Mouse (Mus musculus) CD4-positive, CD25-positive, alpha-beta regulatory T cell, adult 4 months (primary cell): Measurements from ENCODE around the gene Ttc22. TPM values are rescaled to one million over a fixed set of nuclear protein-coding genes. Genes with fewer than 3 reads are reported as not detected.

Experiments
- ATAC-seq: one replicate; pipeline ENCODE4 v1.8.0; 2017
- polyA plus RNA-seq, 2 experiments: library from polyadenylated mRNA; unstranded; fragments of 100-300 nt; shearing (Covaris generic); gene quantifications; one replicate each; pipeline ENCODE4 v1.2.1; 2017

The Ttc22 gene
- not detected for polyA plus RNA-seq

DNA sequence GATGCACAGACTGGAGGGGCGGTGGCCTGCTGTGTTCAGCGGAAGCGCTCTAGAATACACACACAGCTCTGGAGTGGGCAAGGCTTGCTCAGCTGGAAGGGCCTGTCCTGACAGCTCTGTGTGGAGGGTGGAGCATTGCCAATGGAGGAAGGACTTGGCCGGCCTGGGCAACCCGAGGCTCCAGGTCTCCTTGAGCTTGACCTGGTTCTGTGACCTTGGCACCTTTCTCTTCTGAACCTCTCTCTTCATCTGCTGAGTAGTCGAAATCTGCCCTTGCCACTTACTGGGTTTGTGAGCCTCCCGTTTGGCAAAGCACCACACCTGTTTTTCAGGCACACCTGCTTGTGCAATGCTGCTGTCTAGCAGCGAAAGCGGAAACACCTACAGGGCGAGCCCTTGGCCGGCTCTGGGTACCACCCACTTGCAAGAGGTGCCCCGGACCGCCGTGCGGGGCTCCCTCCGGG is at the start of gene Ttc22:
Gene Ttc22, plus strand, starts transcription at position 403 of the 464 bp plus-strand sequence.
- no peak for ATAC-seq

DNA sequence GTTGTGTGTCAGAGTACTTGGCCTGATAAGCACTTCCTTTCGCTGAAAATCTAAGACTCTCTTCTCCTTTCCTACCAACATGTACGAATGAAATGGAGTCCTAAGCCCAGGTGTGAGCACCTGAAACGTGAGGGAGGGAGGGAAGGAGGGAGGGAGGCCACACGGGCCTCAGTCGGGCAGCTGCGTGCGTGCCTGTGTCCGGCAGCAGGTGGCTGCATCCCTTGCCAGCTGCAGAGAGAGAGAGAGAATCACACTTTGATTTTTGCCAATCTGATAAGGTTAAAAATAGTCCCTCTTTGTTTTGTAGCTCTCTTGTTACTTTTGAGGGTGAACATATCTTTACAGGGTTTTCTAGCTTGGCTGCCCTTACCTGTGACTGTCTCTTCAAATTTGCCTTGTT is 47.2 kb upstream of the Ttc22 start:
- ATAC-seq, result no peak

DNA sequence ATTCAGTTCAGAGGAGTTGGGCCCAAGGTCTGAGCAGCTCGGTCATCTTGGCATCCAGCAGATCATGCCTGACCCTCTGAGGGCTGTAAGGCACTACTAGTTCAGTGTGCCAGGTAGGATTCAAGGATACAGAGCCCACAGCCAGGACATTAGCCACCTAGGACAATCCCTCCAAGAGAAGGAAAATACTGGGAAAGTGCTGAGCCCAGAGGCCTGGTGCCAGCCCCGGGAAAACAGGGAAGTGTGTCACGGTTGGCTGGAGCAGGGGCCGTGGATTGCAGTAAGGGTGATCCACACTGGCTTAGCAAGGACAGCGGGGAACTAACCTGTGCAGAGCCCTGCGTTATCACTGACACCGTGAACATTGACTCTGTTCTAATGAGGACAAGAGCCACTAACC is 44.7 kb upstream of the Ttc22 start:
- no peak for ATAC-seq

DNA sequence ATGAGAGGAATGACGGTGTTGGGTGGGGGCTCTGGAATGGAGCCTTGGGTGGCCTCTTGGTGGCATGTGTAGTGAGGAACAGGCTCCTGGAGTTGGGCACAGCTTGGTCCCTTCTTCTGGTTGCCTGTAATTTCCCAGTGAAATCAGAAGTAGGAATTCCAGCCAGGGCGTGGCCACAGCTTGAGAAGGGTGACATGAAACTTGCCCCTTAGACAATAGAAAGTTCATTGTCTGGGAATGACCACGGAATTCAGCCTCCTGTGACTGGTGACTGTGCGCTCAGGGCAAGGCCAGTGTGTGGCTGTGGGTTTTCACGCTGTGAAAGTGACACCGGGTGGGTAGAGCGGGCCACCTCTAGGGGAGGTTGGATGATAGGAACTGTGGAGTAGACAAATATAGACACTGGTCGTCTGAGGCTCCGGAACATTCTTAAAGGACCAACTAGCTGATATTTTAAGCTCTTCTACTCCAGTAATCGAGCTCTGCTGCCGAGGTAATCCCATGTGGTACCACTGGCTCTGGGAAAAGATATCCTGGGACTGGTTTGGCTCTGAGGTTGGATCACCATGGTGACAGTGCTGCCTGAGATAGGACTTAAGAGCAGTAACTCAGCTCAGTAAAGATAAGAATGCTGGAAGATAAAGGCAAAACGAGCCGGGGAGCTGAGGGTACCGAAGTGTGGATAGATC is 40.9 kb upstream of the Ttc22 start:
- ATAC-seq, result no peak

DNA sequence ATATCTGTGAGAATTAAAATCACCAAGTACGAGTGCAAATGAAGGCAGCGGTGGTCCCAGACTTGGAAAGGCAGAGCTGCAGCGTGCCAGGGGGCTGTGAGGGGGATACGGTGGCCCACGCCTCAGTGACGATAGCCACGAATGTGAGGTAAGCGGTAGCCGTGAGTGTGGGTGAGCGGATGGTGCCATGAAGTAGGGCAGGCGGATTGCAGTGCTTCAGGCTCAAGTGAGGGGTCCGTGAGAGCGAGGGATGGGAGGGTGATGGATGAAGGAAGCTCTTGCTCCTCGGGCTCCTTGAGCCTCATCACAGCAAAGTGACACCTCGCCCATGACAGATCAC is 40.4 kb upstream of the Ttc22 start:
- ATAC-seq, result no peak

DNA sequence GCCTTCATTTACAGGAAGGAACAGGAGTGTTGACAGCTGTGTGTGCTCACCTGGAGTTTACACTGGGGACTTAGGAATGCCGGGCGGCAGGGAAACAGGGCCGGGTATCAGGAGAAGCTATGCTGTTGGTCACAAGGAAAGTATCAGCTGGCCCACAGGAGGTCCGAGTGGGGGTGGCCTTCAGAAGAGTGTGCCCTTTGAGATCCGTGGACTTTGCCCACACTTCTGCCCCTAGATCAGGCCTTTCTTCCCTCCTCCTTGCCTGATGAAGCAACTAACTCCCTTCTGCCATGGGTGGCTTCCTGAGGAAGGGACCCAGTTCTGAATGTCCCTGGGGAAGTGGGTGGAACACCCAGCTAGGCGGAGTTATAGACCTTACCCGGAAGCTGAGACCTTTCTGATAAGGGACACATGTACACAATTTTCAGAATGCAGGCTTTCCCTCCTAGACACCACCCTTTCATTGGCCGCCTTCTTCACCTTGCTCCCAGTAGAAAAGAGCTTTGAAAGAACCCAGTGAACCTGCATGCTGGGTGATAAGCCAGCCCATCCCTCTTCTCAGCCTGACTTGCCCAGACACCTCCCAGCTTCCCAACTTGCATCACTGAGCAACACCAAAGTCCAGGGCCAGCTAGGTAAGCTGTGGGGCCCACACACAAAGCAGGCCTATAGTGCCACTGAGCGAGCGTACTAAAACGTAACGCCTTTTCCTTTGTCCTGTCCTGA is 39.6 kb upstream of the Ttc22 start:
- ATAC-seq, result no peak

DNA sequence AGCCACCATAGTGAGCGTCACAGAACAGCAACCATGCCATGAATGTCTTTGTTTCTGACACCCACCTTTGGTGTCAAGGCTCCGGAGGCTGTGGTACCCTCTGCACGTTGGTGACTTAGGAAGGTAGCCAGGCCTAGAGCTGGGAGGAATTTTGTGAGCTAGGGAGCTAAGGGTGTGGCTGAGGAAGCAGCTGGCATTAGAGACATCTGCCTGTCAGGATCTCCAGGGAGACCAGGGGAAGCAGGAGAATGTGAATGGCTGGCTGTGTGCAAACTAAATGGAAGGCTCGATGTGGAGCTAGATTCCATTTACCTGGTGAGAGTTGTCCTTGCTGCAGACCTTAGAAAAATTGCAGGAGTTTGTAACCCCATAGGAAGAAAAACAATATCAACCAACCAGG is 37.6 kb upstream of the Ttc22 start:
- no peak for ATAC-seq

DNA sequence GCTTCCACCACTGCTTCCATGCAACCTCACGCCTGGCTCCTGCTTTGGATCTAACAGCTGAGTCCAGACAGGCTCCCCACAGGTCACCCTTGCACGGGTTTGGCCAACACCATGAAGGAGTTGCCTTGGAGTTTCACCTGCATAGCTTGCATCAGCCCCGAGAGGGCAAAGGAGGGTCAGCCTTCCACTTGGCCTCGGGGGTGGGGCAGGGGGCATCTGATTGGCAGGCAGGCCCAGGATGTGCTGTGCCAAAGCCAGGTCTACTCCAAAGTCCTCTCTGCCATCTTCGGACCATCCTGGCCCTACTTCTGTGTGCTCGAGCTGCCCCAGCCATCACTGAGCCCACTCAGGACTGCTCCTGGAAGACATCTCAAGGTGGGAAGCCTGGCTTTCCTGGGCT is 35.2 kb upstream of the Ttc22 start:
- no peak for ATAC-seq

DNA sequence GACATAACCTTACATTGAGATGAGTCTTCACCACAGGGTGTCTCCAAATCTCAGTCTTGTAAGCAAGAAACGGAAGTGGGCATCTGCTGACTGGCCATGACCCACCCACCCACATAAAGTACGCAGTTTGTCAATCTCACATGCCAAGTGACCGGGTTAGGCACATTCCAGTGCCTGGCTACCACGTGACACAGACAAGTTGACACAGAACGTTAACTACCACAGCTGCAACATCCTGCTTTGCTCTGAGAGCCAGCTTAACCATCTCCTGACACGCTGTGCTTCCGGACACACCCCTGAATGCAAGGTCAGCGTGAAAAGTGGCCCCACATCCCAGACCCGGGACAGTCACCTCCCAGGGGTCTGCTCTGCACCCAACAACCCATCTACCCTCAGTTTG is 32.1 kb upstream of the Ttc22 start:
- peak; percentile 80 for ATAC-seq

DNA sequence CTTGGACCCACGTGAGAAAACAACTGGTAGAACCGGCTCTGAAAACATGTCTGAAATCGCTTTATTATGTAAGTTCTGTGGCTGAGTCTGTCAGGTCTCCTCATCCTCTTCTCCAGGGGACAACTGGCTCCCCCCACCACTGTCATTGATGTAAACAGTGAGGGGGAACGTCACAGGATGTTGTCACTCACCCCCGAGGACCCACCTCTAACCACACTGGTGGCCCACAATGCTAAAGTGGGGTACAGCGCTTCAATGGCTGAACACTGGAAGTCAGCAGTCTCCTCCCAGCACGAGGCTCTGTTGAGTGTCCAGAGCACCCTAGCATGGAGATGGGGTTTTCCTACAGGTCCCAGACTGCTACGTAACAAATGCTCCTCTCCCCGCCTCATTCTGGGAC is 31.4 kb upstream of the Ttc22 start:
- no peak for ATAC-seq

DNA sequence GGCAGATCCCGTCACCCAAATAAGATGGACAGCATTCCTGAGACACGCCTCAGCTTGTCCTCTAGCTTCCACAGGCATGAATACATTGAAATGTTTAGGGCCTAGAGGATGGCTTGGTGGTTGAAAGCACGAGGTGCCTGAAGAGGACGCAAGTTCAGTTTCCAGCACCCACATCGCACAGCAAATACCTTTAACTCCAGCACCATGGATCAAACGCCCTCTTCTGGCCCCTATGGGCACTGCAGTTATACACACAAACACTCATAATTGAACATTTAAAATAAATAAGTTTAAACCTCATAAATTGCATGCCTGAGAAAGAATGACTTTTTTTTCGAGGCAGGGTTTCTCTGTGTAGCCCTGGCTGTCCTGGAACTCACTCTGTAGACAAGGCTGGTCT is 28.6 kb upstream of the Ttc22 start:
- no peak for ATAC-seq

DNA sequence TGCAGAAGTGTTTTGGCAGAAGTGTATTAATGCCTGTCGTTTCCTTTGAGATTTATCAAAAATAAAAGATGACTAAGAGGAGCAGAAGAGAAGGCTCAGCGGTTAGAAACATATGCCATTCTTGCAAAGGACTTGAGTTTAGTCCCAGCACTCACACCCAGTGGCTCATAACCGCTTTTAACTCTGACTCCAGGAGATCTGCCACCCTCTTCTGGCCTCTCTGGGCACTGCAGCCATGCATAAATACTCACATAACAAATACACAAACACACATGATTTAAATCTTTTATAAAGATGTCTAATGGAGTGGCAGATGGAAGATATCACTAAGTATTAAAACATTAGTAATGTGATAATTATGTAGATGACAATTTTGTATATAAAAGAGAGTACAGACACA is 26.0 kb upstream of the Ttc22 start:
- ATAC-seq, result no peak

DNA sequence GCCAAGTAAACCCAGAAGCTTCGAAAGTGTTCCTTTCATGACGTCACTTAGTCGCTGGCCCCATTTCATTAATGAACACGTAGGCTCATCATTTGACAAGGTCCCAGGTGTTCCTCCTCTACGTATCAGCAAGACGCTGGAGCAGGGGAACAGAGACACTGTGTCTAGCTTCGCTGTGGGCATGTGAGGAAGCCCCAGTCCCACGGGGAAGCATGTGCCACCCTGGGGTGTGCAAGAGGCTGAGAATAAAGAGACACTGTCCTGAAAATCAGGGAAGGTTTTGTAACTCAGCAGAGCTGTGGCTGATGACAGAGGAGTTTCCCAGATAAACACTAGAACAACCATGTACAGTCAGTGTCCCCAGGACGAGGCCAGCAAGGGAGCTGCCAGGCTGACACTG is 25.2 kb upstream of the Ttc22 start:
- ATAC-seq, result no peak

DNA sequence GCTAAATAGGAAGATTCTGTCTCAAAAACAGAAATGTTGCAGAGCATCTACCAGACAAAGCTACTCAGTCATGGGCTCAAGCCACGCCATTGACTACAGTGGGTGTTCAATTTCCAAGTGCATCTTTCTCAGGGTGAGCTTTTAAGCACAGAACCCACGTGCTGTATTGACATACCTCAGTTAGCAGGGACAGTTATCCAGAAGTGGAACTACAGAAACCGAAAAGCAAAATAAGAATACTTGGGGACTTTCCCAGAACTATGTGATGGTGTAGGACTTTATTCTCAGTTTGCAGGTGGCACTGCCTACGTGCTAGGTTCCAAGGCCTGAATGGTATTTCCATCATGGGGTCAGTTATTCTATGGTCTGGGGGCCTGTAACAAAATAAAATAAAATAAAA is 24.5 kb upstream of the Ttc22 start:
- no peak for ATAC-seq

DNA sequence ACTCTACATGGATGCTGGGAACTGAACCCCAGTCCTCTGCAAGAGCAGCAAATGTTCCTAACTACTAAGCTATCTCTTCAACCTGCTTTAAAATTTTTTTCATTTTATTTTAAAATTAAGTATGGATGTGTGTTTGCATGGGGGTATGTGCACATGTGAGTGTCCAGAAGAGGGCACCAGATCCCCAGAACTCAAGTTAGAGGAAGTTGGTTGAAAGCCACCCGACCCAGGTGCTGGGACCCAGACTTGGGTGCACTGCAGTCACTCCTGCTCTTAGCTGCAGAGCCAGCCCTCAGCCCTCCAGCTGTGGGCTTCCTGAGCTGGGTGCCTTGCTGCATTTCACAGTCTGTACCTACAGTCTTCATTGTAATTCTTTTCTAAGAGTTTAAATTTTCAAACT is 22.8 kb upstream of the Ttc22 start:
- no peak for ATAC-seq

DNA sequence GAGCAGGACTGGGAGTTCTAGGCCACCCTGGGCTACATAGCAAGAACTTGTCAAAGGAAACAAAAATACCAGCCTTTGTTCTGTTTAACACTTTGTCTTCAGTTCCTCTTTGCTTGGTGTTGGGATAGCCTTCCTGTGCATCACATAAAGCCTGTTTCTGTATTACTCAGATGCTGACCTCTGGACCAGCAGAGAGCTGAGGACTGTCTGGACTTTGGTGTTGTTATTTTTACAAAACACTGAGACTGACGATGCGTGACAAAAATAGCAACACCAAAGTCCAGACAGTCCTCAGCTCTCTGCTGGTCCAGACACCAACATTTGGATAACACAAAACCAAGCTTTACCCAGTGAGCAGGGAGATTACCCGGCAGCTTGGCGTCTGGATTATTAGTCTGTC is 21.5 kb upstream of the Ttc22 start:
- ATAC-seq, result no peak

DNA sequence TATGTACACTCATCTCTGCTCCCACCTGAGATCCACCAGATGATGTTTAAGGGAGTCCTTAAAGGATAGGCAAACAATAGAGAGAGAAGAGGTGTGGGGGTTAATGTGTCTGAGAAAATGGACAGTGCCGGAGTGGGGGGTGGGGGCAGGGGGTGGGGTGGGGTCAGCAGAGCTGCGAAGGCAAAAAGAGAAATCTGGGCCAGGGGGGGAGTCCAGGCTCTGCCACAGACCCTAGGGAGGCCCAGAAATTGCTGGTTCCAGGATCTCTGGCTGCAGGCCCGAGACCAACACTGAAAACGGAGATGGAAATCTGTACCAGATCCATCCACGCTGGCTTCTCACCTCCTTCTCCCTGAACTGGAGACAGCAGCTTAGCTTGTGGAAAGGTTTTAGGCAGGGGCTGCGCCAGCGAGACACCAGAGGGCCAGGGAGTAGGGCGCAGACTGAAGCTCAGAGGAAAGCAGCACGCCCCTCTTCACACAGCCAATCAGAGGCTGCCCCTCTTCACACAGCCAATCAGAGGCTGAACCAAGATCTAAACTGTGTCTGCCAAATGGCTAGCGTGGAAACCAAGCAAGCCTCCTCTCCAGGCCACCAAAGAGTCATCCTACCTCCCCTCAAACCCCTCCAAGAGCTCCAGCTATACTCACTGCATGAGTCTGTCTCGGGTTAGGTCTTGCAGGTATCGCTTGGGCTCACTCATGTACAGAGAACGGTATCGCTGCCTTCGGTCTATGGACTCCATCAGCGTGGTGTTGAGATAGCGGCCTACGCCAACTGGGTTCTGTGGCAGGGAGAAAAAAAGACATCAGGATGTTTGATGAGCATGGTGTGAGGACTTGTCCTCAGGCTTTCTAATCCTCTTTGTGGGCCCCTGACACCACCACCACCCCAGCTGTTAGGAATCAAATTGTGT is 15.3 kb upstream of the Ttc22 start:
- no peak for ATAC-seq

DNA sequence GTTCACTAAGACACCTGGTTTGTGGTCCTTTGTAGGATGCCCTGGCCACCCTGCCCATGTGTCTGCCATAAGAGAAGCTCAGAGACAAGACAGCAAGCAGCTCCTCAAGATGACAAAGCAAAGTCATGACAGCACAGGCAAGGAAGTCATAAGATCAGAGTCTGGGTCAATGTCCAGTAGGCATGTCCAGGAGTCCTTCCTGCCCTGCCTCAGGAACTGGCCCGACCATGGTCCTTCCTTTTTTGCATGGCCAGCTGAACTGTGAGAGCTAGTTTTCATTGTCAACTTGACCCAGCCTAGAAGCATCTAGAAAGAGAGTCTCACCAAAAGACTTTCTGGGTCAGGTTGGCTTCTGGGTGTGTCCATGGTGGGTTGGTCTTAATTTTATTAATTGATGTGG is 14.3 kb upstream of the Ttc22 start:
- ATAC-seq, result no peak

DNA sequence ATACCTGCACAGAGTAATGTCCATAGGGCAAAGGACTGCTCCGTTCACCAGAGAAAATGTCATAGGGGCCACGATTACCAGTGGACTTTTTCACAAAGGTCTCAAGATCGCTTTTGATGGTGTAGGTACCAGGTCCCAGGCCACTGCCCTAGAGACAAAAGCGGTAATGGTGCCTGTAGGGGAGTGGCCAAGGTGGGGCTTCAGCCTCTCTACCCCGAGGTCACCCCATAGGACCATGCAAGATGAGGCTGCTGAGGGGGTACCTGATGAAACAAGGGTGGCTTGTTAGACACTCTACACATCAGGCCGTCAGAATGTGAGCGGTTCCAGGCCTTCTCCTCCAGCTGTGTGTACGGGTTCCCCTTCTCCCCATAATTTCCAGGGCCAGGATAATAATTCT is 9.1 kb upstream of the Ttc22 start:
- ATAC-seq, result no peak

DNA sequence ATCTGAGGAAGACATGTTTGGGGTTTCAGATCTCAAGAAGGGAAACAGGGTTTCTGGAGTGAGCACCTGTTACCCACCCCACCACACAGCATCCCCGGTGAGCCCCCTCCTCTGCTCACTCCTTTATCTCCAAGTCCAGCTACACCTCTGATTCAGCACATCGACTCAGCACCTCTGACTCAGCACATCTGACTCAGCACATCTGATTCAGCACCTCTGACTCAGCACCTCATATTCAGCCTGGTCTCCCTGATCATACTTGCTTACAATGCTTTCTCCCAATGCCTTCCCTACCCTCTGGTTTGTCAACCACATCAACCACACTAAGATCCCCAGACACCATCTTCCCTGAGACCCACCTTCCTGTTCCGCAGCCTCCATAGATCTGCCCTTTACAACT is 8.7 kb upstream of the Ttc22 start:
- no peak for ATAC-seq

DNA sequence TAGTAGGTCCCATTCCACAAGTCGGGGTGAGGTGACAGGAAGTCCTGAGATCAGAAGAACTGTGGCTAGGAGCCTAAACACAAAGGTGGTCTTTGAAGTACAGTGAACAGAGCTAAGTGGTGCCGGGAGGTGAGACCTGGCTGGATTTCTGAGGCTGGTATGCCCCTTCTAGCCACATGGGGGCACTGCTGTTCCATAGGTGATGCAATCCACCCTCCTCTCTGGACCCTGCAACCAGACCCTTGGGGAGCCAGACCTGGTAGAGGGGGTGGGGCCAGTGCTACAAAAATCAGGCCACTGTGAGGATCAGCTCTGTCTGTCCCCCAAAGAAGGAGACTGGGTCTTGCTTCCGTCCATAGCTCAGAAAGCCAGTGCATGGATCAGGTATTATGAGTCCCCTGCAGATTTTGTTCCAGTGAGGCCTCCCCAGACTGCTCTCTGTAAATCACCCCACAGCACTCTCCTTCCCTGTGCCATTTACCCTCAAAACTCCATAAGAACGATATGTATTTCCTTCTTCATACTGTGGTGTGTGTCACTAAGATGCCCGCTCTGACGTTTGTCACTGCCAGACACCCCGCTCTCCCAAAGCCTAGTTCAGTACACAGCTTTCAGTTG is 7.9 kb upstream of the Ttc22 start:
- peak; percentile 54 for ATAC-seq

DNA sequence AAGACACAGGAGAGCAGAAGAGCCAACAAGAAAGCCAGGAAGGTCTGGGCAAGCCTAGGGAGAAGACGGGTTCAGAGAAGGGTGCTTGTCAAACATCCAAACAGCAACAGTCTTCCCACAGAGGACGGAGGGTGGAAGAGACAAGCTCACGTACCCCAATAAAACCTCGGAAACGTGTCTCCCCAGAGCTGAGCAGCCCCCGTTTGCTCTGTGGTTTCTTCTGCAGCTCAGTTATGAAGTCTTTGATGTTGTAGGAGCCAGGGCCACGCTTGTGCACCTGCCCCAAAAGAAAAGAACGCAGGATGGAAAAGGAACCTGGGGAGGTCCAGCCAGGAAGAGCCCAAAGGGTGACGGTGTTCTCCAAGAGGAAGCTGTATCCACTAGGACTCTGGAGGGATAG is 7.4 kb upstream of the Ttc22 start:
- ATAC-seq, result no peak

DNA sequence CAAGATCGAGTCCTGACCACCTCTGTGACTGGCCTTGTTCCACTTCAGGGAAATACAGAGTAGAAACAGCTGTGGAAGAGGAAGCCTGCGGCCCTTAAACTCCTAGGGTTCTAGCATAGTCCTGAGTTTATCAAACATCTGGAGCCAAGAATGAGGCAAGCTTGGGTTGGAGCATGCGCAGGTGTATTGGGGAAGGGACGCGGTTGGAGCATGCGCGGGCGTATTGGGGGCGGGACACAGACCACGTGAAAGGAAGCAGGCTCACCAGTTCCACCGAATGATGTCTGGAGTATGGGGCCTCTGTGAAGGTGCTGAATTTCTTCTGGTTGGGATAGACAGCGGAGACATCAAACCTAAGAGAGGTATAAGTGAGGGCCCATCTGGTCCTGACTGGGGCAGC is 6.6 kb upstream of the Ttc22 start:
- no peak for ATAC-seq
